Mouse (Mus musculus) lung, postnatal 0 days (tissue): Measurements from ENCODE around the gene Tekt5.

Experiments
- CTCF ChIP-seq: IDR thresholded peaks from 2 replicates; pipeline ENCODE4 v1.5.1; 2016; ENCODE audit warnings: antibody characterized with exemption, mild to moderate bottlenecking
- EP300 ChIP-seq: IDR thresholded peaks from 2 replicates; pipeline ENCODE4 v1.6.1; 2016; ENCODE audit warnings: antibody characterized with exemption, mild to moderate bottlenecking, control low read depth

GRCm38 (mm10) chr16:10433344-10433743 is 38.1 kb upstream of the Tekt5 start:
- TF ChIP-seq EP300, result no peak
- no peak for TF ChIP-seq CTCF
